In the genomic region with DNA sequence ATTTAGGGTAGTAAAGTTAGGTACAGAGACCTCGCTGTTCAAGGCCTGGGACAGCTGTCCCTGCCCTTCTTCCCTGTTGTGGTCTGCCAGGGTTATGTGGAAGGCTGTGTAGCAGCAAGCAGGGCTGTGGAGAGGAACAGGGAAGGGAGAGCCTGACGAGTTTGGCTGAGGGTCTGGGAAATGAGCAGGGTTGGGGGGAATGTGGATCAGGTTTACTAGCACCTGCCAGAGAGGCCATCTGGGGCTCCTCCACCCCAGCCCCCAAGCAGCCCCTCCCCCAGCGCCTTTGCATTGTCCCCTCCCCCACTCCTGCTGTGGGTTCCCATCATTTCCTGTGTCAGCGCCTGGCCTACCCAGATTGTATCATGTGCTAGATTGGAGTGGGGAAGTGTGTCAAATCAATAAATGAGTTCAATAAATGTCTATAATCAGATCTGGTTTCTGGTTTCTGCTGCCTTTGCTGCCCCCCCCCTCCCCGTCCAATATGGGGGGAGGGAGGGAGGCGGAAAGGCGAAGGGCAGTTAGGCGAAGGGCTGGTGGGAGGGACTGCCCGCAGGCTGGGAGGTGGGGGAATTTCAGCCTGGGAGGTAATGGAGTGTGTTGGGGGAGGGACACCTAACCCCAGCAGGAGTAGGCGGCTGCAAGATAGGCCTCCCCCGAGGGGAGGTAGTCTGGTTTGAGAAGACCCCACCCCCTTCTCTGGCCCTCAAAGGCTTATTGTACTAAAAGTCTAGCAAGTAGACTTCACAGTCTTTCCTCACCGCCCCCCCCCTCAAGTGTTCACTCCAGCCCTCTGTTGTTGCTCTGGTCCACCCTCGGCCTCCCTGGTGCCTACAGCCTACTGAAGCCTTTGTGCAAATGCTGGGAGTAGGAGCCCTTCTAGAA, we compare ENCODE assay signal across 1 mouse cellular context.
TF ChIP-seq lines count a peak whose summit lies in the region.

No protein-coding gene starts in this region.

TF ChIP-seq in MEL, 35 proteins besides CTCF, POLR2A, EP300 and RAD21:
- no peak for TF ChIP-seq ZMIZ1 (IDR thresholded peaks at IDR 0.05; ENCODE audit: low read depth, low read length)
- TF ChIP-seq USF2 (IDR thresholded peaks at IDR 0.05; ENCODE audit: borderline replicate concordance in 1 of 2, insufficient read depth in 1 of 2, low read depth in 1 of 2, low read length in 2 of 2), result no peak
- TF ChIP-seq SIN3A (IDR thresholded peaks at IDR 0.05; ENCODE audit: low read length), result no peak
- no peak for TF ChIP-seq GATA1 (IDR thresholded peaks at IDR 0.05; ENCODE audit: low read depth, low read length)
- TF ChIP-seq MEF2A (IDR thresholded peaks at IDR 0.05; ENCODE audit: extremely low read depth, insufficient replicate concordance, low read depth, low read length, poor library complexity, severe bottlenecking), result no peak
- peak; percentile 42; the same call in 1 of the 2 replicates for TF ChIP-seq RCOR1 (IDR thresholded peaks at IDR 0.05; ENCODE audit: low read depth, low read length)
- TF ChIP-seq USF1 (IDR thresholded peaks at IDR 0.05; ENCODE audit: low read depth, low read length), result no peak
- TF ChIP-seq CHD2 (IDR thresholded peaks at IDR 0.05; ENCODE audit: low read length), result peak; percentile 46; the same call in 1 of the 2 replicates
- no peak for TF ChIP-seq MYB (IDR thresholded peaks at IDR 0.05; ENCODE audit: low read depth, low read length)
- no peak for TF ChIP-seq ZC3H11A (IDR thresholded peaks at IDR 0.05; ENCODE audit: low read depth, low read length)
- TF ChIP-seq CHD1 (IDR thresholded peaks at IDR 0.05; ENCODE audit: low read depth, low read length), result no peak
- no peak for TF ChIP-seq ZNF384 (IDR thresholded peaks at IDR 0.05; ENCODE audit: low read depth, low read length)
- no peak for TF ChIP-seq MXI1 (IDR thresholded peaks at IDR 0.05; ENCODE audit: low read depth, low read length)
- TF ChIP-seq NRF1 (IDR thresholded peaks at IDR 0.05; ENCODE audit: insufficient read depth, low read depth, low read length, poor library complexity, severe bottlenecking), result no peak
- no peak for TF ChIP-seq POLR2AphosphoS2 (IDR thresholded peaks at IDR 0.05; ENCODE audit: low read length)
- TF ChIP-seq TCF12 (IDR thresholded peaks at IDR 0.05; ENCODE audit: low read depth, low read length), result peak; percentile 59; the same call in 1 of the 2 replicates
- TF ChIP-seq ZKSCAN1 (IDR thresholded peaks at IDR 0.05; ENCODE audit: low read depth, low read length), result no peak
- TF ChIP-seq UBTF (IDR thresholded peaks at IDR 0.05; ENCODE audit: borderline replicate concordance, insufficient read depth, low read depth, low read length), result no peak
- TF ChIP-seq POLR2AphosphoS5 (IDR thresholded peaks at IDR 0.05; ENCODE audit: borderline replicate concordance, low read depth, low read length), result no peak
- TF ChIP-seq GABPA (IDR thresholded peaks at IDR 0.05; ENCODE audit: low read depth, low read length), result no peak
- TF ChIP-seq ETS1 (IDR thresholded peaks at IDR 0.05; ENCODE audit: low read depth, low read length), result peak; percentile 47; the same call in 1 of the 2 replicates
- TF ChIP-seq TAL1 (IDR thresholded peaks at IDR 0.05; ENCODE audit: low read length), result 0 out of 2 replicates have a peak, but pooled peaks have one; percentile 12
- no peak for TF ChIP-seq NELFE (IDR thresholded peaks at IDR 0.05; ENCODE audit: low read depth, low read length)
- no peak for TF ChIP-seq ELF1 (IDR thresholded peaks at IDR 0.05; ENCODE audit: low read depth, low read length)
- no peak for TF ChIP-seq HCFC1 (IDR thresholded peaks at IDR 0.05; ENCODE audit: low read depth, low read length)
- no peak for TF ChIP-seq MAFK (IDR thresholded peaks at IDR 0.05; ENCODE audit: borderline replicate concordance, low read depth, low read length)
- no peak for TF ChIP-seq E2F4 (IDR thresholded peaks at IDR 0.05; ENCODE audit: borderline replicate concordance, low read depth, low read length)
- TF ChIP-seq MYC (IDR thresholded peaks at IDR 0.05; ENCODE audit: low read depth, low read length), result no peak
- no peak for TF ChIP-seq JUND (IDR thresholded peaks at IDR 0.05; ENCODE audit: low read depth, low read length)
- no peak for TF ChIP-seq TBP (IDR thresholded peaks at IDR 0.05; ENCODE audit: low read depth, low read length)
- no peak for TF ChIP-seq KAT2A (conservative IDR thresholded peaks at IDR 0.05; ENCODE audit: low read depth, low read length)
- TF ChIP-seq BHLHE40 (IDR thresholded peaks at IDR 0.05; ENCODE audit: borderline replicate concordance, low read depth, low read length), result no peak
- TF ChIP-seq MAZ (IDR thresholded peaks at IDR 0.05; ENCODE audit: low read depth, low read length), result no peak
- no peak for TF ChIP-seq MAX (IDR thresholded peaks at IDR 0.05; ENCODE audit: low read length)
- no peak for TF ChIP-seq SMC3 (IDR thresholded peaks at IDR 0.05; ENCODE audit: low read depth, low read length)
